Mouse (Mus musculus) forebrain, embryonic 15.5 days (tissue): ENCODE measurements around the gene Katnb1. TPM values are rescaled to one million over a fixed set of nuclear protein-coding genes. Genes with fewer than 3 reads are reported as not detected.

ENCODE experiments used
- ATAC-seq: fragments of 200-750 bp; cut with Nextera tagmentation; replicated peaks from 2 replicates; pipeline ENCODE4 v1.8.0; 2017; ENCODE audit warnings: mild to moderate bottlenecking, moderate TSS enrichment, moderate library complexity
- H3K27ac ChIP-seq: fragments of 300-500 bp; sonication (generic); replicated peaks from 2 replicates; pipeline ENCODE4 v1.5.1; 2015; ENCODE audit warnings: mild to moderate bottlenecking, inconsistent platforms
- H3K27me3 ChIP-seq: fragments of 300-500 bp; sonication (generic); 2 replicates; pipeline ENCODE4 v1.6.1; 2015; ENCODE audit warnings: inconsistent platforms
- H3K36me3 ChIP-seq: fragments of 300-500 bp; sonication (generic); 2 replicates; pipeline ENCODE4 v1.6.1; 2015; ENCODE audit warnings: mild to moderate bottlenecking, inconsistent platforms
- H3K4me1 ChIP-seq: fragments of 300-500 bp; sonication (generic); 2 replicates; pipeline ENCODE4 v1.6.1; 2015; ENCODE audit warnings: inconsistent platforms
- H3K4me2 ChIP-seq: fragments of 300-500 bp; sonication (generic); replicated peaks from 2 replicates; pipeline ENCODE4 v1.6.1; 2015; ENCODE audit warnings: mild to moderate bottlenecking, inconsistent platforms
- H3K4me3 ChIP-seq: fragments of 300-500 bp; sonication (generic); 2 replicates; pipeline ENCODE4 v1.5.1; 2015; ENCODE audit warnings: mild to moderate bottlenecking, inconsistent platforms
- H3K9ac ChIP-seq: fragments of 300-500 bp; sonication (generic); replicated peaks from 2 replicates; pipeline ENCODE4 v1.6.1; 2015; ENCODE audit warnings: mild to moderate bottlenecking, inconsistent platforms
- H3K9me3 ChIP-seq: fragments of 300-500 bp; sonication (generic); 2 replicates; pipeline ENCODE4 v1.6.1; 2016; ENCODE audit warnings: inconsistent platforms
- WGBS: fragments of 180-500 bp; shearing (Covaris S2); methylation state at CpG from one replicate; pipeline ENCODE4 v1.1.7; 2015; ENCODE audit warnings: mixed read lengths; 5-methylcytosine and 5-hydroxymethylcytosine counted together
- polyA plus RNA-seq: library from polyadenylated mRNA; unstranded; fragments of >200 nt; fragmentation: Nextera tagmentation; extraction: Ambion mirVana; gene quantifications from 2 replicates; pipeline ENCODE4 v1.2.1, GENCODE M21; 2015

Gene Katnb1
- polyA plus RNA-seq, result 41.8 and 42.3 TPM in 2 replicates

DNA sequence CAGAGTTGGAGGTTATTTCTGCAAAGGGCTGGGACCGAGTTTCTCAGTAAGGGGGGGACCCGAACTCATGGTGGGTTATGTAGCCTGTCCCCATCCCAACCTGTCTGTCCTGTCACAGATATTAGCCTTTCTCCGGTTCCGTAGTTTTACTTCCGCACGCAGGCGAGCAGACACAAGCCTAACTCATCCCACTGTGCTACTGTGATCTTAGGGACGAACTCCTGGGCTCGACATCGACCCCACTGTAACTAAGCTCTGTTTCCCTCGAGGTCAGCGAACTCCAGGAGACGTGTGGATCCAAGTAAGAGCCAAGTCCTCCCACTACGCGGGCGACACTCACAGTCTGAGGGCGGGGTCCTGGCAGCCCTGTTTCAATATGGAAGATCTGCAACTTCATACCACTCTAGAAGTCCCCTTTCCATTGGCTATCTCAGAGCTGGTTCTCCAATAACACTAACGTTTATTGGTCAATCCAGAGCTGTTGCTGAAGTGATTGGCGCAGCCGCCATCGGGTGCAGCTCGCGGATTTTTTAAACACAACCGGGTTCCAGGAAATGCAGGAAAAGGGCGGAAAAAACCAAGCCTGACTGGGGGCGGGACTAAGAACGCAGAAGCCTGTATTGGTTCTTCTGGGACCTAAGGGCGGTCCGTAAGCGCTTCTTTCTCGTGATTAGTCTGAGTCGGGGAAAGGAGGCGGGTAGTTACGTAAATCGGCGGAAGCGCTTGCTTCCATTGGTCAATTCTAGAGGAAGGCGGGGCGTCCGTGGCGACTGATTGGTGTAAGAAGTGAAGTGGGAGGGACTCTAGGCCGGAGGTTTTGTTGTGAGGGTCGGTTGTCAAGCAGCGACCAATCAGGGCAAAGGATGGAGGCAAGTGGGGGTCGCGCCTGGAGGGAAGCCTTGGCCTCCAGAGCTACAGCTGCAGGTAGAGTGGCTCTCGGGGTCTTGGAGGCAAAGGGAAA, at the start of gene Katnb1:
Gene Katnb1, plus strand, starts transcription at position 806 of the 961 bp plus-strand sequence.
- whole genome bisulfite sequencing, result under 1% methylated on average over 47 of the region's 47 CpGs
- peak; percentile 98 for ATAC-seq
- H3K4me2 ChIP-seq, result peak within 1 kb of the TSS; percentile 95
- H3K36me3 ChIP-seq, result peaks cover 16% of the 10 kb centered on the region
- 0 out of 2 replicates have a peak, but pooled peaks cover 3% of the 10 kb centered on the region for H3K27me3 ChIP-seq
- peak within 1 kb of the TSS; percentile 88 for H3K9ac ChIP-seq
- H3K4me3 ChIP-seq, result peak within 1 kb of the TSS; percentile 98
- H3K27ac ChIP-seq, result peak within 1 kb of the TSS; percentile 80
- peaks cover 27% of the 10 kb centered on the region for H3K4me1 ChIP-seq
- no peaks in the 10 kb centered on the region for H3K9me3 ChIP-seq

DNA sequence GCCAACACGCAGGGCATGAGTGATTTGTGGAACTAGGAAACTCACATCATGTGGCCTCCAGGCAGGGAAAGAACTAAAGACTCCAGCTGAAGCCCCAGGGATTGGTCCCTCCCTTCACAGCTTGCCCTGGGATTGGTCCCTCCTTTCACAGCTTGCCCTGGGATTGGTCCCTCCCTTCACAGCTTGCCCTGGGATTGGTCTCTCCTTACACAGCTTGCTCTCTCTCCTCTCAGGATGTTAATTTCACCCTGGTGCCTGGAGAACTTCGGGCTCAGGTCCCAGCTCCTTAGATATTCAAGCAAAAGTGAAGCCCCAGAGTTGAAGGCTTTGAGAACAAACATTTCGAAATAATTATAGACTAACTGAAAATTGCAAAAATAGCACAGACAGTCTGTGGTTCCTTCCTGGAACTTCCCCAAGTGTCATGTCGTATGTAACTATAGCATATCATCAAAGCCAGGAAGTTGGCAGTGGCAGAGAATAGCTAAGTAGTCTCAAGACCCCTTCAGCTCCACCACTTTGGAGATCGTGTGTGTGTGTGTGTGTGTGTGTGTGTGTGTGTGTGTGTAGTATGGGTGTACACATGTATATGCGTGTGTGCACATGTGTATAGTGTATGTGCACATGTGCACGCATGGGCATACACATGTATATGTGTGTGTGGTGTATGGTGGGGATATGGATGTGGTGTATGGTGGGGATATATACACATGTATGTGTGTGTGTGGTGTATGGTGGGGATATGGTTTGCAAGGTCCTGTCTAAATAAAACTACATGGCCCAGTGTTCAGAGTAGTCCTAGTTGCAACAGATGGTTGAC, 43.7 kb upstream of the Katnb1 start:
- Histone ChIP-seq H3K9ac (no peak overlapping the region), H3K27ac (0 out of 2 replicates have a peak overlapping the region, but pooled peaks have one; percentile 25), H3K27me3 (no peaks in the 10 kb centered on the region), H3K4me2 (no peak overlapping the region), H3K9me3 (no peaks in the 10 kb centered on the region), H3K4me1 (0 out of 2 replicates have a peak, but pooled peaks cover 3% of the 10 kb centered on the region), H3K4me3 (no peak overlapping the region), H3K36me3 (no peaks in the 10 kb centered on the region)
- ATAC-seq, result peak; percentile 95
- WGBS, result 65% methylated on average over 7 of the region's 7 CpGs

DNA sequence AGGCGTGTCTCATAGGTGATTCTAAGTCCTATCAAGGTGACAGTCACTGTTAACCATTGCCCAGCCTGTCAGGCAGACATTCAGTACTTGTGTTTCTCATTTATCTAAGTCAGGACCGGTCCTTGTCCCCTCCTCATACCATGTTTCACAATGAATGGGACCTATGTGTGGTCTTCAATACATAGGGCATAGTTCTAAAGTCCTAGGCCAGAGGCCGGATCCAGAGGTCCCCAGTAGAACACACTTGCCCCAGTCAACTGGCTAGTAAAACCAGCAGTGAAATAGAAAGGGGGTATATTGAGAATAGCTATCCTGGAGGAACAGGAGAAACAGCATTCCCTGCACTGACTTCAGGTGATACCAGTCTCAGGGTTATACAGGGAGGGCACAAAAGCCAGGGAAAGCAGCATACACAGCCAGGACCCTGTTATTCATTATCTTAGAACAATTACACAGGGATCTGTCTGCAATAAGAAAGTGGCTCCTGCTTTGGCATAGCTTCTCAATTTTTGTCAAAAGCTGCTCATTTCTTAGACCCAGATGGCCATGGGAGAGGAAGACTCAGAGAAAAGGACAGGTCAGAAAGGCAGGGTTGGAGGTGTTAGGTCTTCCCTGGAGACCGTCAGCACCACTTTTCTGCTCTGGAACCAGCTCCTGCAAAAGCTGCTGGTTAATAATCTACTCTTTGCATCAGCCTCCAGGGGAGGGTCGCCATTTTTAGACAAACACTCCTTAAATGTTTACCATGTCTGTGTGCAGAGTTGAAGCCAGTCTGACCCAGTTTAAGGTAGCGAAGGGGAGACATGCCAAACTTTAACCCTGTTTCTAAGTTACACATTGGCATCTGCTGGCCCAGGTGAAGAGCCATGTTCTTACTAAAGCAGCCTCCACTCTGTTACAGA, 38.9 kb upstream of the Katnb1 start:
- Histone ChIP-seq H3K9ac (no peak overlapping the region), H3K27me3 (no peaks in the 10 kb centered on the region), H3K4me3 (no peak overlapping the region), H3K27ac (no peak overlapping the region), H3K36me3 (no peaks in the 10 kb centered on the region), H3K9me3 (no peaks in the 10 kb centered on the region), H3K4me2 (no peak overlapping the region), H3K4me1 (0 out of 2 replicates have a peak, but pooled peaks cover 3% of the 10 kb centered on the region)
- 75% methylated on average over 6 of the region's 6 CpGs for WGBS
- no peak for ATAC-seq

DNA sequence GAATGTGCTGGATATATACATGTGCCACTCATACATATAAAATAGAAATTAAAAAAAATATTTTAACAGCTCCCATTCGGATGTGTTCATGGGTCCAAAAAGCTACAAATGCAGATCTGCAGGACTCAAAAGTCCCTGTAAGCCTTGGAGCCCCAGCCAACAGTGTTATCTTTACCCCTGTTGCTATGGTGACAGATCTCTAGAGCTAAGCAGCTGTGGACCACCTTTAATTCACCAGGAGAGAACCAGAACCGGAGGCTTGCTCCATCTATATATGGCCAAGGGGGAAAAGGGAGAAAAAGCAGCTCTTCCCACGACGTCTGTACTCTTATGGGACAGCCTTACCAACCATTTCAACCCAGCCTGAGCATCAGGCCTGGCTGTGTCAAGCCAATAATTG, 36.2 kb upstream of the Katnb1 start:
- Histone ChIP-seq H3K36me3 (no peaks in the 10 kb centered on the region), H3K9me3 (no peaks in the 10 kb centered on the region), H3K27me3 (no peaks in the 10 kb centered on the region), H3K4me3 (no peak overlapping the region), H3K9ac (no peak overlapping the region), H3K27ac (no peak overlapping the region), H3K4me2 (no peak overlapping the region), H3K4me1 (no peaks in the 10 kb centered on the region)
- 70% methylated on average over 4 of the region's 4 CpGs for WGBS
- no peak for ATAC-seq

DNA sequence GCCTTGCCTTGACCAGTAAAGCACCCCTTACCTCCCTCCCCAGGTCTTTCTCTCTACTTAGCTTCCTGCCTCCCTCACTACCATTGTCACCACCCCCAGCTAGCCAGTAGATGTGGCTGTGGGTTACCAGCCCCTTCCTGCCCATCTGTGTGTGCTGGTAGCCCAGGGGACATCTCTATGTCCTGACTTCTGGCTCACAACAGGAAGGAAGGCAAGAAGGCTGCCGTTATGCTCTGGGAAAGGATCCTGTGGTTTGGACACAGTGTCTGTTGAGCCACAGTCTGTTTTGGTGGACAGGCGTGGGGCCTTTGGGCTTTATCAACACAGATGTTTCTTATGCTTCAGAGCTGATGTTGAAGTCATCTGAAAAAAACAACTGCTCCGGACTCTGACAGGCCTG, 34.0 kb upstream of the Katnb1 start:
- H3K4me3 ChIP-seq, result no peak overlapping the region
- no peak for ATAC-seq
- H3K36me3 ChIP-seq, result no peaks in the 10 kb centered on the region
- H3K27ac ChIP-seq, result no peak overlapping the region
- H3K27me3 ChIP-seq, result no peaks in the 10 kb centered on the region
- no peak overlapping the region for H3K4me2 ChIP-seq
- H3K4me1 ChIP-seq, result no peaks in the 10 kb centered on the region
- no peak overlapping the region for H3K9ac ChIP-seq
- WGBS, result 71% methylated on average over 3 of the region's 3 CpGs
- H3K9me3 ChIP-seq, result no peaks in the 10 kb centered on the region

DNA sequence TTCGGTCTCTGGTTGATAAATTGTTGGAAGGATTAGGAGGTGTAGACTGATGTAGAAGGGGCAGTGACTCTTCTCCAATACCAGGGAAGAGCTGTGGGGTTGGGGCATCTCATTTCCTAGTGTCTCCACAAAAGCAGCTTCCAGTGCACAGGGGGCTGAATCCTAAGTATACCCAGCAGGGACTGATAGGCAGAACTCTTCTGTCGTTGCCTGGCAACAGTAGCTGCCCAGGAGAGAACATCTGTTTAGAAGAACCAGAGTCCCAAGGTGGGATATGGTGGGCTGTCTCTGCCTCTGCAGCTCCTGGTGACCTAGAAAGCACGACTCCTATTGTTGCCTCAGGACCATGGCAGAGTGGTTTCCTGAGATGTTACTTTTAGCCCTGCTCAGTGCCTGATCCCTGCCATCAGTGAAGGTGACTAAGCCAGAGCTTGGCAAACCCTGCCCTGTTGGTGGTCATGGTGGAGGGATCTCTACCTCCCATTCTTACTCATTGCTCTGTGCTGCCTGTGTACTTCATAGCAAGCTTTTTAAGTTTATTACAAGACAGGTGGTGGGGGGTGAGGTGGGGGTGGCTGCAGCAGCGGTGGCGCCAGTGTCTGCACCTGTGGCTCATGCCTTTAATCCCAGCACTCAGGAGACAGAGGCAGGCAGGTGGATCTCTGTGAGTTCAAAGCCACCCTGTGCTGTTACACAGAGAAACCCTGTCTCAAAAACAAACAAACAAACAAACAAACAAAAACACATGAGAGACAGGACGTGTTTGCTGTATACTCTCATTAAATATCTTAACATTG, 32.9 kb upstream of the Katnb1 start:
- no peak for ATAC-seq
- H3K9ac ChIP-seq, result no peak overlapping the region
- H3K27me3 ChIP-seq, result no peaks in the 10 kb centered on the region
- H3K4me1 ChIP-seq, result no peaks in the 10 kb centered on the region
- no peaks in the 10 kb centered on the region for H3K36me3 ChIP-seq
- H3K4me3 ChIP-seq, result no peak overlapping the region
- WGBS, result 75% methylated on average over 6 of the region's 6 CpGs
- H3K4me2 ChIP-seq, result no peak overlapping the region
- no peak overlapping the region for H3K27ac ChIP-seq
- no peaks in the 10 kb centered on the region for H3K9me3 ChIP-seq

DNA sequence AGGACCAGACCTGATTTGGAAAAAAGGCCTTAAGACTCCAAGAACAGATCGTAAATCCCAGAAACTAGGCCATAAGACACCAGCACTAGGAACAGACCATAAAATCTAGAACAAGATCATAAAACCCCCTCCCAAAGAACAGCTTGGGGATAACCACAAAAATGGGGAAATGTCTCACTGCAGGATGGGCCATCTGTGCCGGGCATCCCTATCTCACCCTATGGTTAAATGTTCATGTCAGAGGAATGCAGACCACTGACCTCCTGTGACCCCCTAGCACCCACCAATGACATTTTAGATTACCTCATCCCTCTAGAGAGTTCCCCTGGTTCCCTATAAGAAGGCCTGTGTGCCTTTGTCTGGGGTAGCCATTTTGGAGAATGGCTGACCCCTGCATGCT, 31.4 kb upstream of the Katnb1 start:
- Histone ChIP-seq H3K27me3 (no peaks in the 10 kb centered on the region), H3K4me2 (no peak overlapping the region), H3K4me3 (no peak overlapping the region), H3K36me3 (no peaks in the 10 kb centered on the region), H3K9me3 (no peaks in the 10 kb centered on the region), H3K27ac (no peak overlapping the region), H3K9ac (no peak overlapping the region), H3K4me1 (no peaks in the 10 kb centered on the region)
- ATAC-seq, result no peak
- WGBS, result 81% methylated on average over 2 of the region's 2 CpGs

DNA sequence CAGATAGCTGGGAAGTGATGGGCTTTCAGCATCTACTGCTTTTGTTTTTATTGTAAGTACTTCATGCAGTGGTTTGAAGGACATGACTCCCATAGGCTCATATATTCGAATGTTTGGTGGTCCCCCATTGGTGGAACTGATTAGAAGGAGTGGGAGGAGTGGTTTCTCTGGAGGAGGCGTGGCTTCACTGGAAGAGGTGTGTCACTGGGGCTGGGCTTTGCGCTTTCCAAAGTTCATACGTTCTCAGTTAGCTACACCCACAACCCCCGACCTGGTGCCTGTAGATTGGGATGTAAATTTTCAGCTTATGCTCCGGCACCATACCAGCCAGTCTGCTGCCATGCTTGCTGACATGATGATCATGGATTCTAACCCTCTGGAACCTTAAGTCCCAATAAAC, 26.5 kb upstream of the Katnb1 start:
- H3K27me3 ChIP-seq, result no peaks in the 10 kb centered on the region
- H3K4me2 ChIP-seq, result no peak overlapping the region
- H3K27ac ChIP-seq, result no peak overlapping the region
- no peak overlapping the region for H3K4me3 ChIP-seq
- H3K4me1 ChIP-seq, result no peaks in the 10 kb centered on the region
- H3K9ac ChIP-seq, result no peak overlapping the region
- ATAC-seq, result 0 out of 2 replicates have a peak, but pooled peaks have one; percentile 41
- WGBS, result 59% methylated on average over 6 of the region's 6 CpGs
- no peaks in the 10 kb centered on the region for H3K36me3 ChIP-seq
- no peaks in the 10 kb centered on the region for H3K9me3 ChIP-seq

DNA sequence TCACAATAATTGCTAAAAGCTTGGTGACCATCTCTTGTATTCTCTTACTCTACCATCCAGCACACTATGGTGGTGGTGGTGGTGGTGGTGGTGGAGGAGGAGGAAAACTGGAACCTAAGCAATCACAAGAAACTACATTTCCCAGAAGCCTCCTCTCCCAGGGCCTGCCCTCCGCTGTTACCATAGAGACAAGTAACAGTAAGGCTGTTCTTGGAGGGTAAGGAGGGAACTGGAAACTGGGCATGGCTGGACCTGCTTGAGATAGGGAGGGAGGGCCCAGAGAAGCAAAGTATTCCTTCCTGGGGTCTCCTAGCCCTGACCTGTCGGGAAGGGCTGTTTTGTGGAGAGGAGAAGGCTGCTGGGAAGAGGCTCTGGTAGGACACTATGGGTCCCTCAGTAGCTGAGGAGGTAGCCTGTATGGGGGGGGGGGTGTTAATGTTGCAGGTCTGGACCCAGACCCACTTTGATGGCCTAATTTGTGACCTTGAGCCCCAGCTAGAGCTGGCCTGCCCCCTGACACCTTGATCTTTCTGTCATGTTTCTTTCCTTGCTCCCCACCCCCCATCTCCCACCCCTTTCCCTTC, 26.0 kb upstream of the Katnb1 start, which contains the start of gene Drc7:
Gene Drc7, plus strand, starts transcription at position 177 of the 584 bp plus-strand sequence.
- ATAC-seq, result peak; percentile 80
- H3K9me3 ChIP-seq, result no peaks in the 10 kb centered on the region
- H3K36me3 ChIP-seq, result no peaks in the 10 kb centered on the region
- WGBS, result 10% methylated on average over 2 of the region's 2 CpGs
- no peak within 1 kb of the TSS for H3K9ac ChIP-seq
- H3K4me2 ChIP-seq, result no peak within 1 kb of the TSS
- no peaks in the 10 kb centered on the region for H3K27me3 ChIP-seq
- no peak within 1 kb of the TSS for H3K4me3 ChIP-seq
- no peak within 1 kb of the TSS for H3K27ac ChIP-seq
- no peaks in the 10 kb centered on the region for H3K4me1 ChIP-seq

DNA sequence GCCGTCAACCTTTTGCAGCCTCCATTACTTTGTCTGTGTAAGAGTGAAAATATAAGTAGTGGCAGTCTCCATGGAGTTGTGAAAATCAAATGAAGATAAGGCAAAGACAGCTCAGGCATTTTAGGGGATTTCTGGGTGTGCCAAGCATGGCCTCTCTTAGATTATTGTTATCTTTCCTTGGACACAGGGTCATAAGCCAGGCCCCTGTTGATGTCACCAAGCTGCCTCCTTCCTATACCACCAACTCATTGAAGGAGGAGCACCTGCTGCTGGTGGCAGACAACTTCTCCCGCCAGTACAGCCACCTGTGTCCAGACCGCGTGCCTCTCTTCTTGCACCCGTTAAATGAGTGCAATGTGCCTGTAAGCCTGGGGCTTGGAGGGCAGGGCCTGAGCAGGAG, 24.6 kb upstream of the Katnb1 start:
- WGBS, result 89% methylated on average over 5 of the region's 5 CpGs
- H3K36me3 ChIP-seq, result no peaks in the 10 kb centered on the region
- H3K27me3 ChIP-seq, result no peaks in the 10 kb centered on the region
- H3K4me1 ChIP-seq, result no peaks in the 10 kb centered on the region
- H3K9ac ChIP-seq, result no peak overlapping the region
- no peak for ATAC-seq
- no peaks in the 10 kb centered on the region for H3K9me3 ChIP-seq
- no peak overlapping the region for H3K4me3 ChIP-seq
- no peak overlapping the region for H3K4me2 ChIP-seq
- H3K27ac ChIP-seq, result no peak overlapping the region
